Mouse (Mus musculus) effector memory CD4-positive, alpha-beta T cell, adult 5 months (primary cell): ENCODE measurements around the gene Lbh. TPM values are rescaled to one million over a fixed set of nuclear protein-coding genes. Genes with fewer than 3 reads are reported as not detected.

Experiments
- polyA plus RNA-seq: library from polyadenylated mRNA; unstranded; fragments of 100-300 nt; shearing (Covaris generic); gene quantifications from one replicate; pipeline ENCODE4 v1.2.1, GENCODE M21; 2017

The Lbh gene
- 20.9 TPM for polyA plus RNA-seq

GRCm38 (mm10) chr17:72918053-72918452, at the start of gene Lbh:
Gene Lbh, plus strand, starts transcription at chr17:72918305.

Other genes starting within 250 kb of the Lbh start
- gene Ypel5, start 81.9 kb upstream of the Lbh start, polyA plus RNA-seq: 121 TPM
- gene Lclat1, start 189.7 kb downstream of the Lbh start, polyA plus RNA-seq: 6.2 TPM